In genomic region chr7:99383246-99383645, GRCm38 (mm10) we compare ENCODE assay signal across 8 mouse cellular contexts. TPM values are rescaled to one million over a fixed set of nuclear protein-coding genes. Genes with fewer than 3 reads are reported as not detected.
DNase-seq lines count a peak whose midpoint lies in the region; ATAC-seq and TF ChIP-seq lines count a peak whose summit lies in the region.

No protein-coding gene starts in this region.

- H3K9me3 ChIP-seq in kidney, embryonic 14.5 days (ENCODE audit: control insufficient read depth, low read length), result no peaks in the 10 kb centered on the region
- H3K9me3 ChIP-seq in forebrain, embryonic 13.5 days (replicated peaks), result no peaks in the 10 kb centered on the region
- no peaks in the 10 kb centered on the region for H3K9me3 ChIP-seq in liver, embryonic 12.5 days (replicated peaks)

- no peaks in the 10 kb centered on the region for H3K27me3 ChIP-seq in kidney, embryonic 14.5 days (ENCODE audit: control insufficient read depth, insufficient read depth, low read length)
- 0 out of 2 replicates have a peak, but pooled peaks cover 9% of the 10 kb centered on the region for H3K27me3 ChIP-seq in forebrain, embryonic 13.5 days
- H3K27me3 ChIP-seq in liver, embryonic 12.5 days (replicated peaks), result peaks cover 66% of the 10 kb centered on the region

- 73% methylated on average over 5 of the region's 5 CpGs for WGBS in kidney, embryonic 14.5 days
- WGBS in forebrain, embryonic 13.5 days, result 61% methylated on average over 5 of the region's 5 CpGs
- WGBS in liver, embryonic 12.5 days (ENCODE audit: insufficient replicate concordance), result 45% methylated on average over 5 of the region's 5 CpGs
- WGBS in olfactory bulb, adult 2 months, result 32% methylated on average over 5 of the region's 5 CpGs

- TF ChIP-seq CTCF in olfactory bulb, adult 2 months (IDR thresholded peaks at IDR 0.05; ENCODE audit: insufficient read depth, low read depth, low read length), result no peak

- peak overlapping the region; percentile 59; the same call in 1 of the 2 replicates for H3K27ac ChIP-seq in kidney, embryonic 14.5 days (ENCODE audit: low read depth, low read length)
- no peak overlapping the region for H3K27ac ChIP-seq in forebrain, embryonic 13.5 days
- H3K27ac ChIP-seq in liver, embryonic 12.5 days, result no peak overlapping the region
- peak overlapping the region; percentile 58 for H3K27ac ChIP-seq in olfactory bulb, adult 2 months (ENCODE audit: insufficient read depth, low read depth, low read length)

- peak overlapping the region; percentile 94 for H3K4me2 ChIP-seq in kidney, embryonic 14.5 days (replicated peaks; ENCODE audit: low read depth, low read length)
- peak overlapping the region; percentile 79 for H3K4me2 ChIP-seq in forebrain, embryonic 13.5 days
- H3K4me2 ChIP-seq in liver, embryonic 12.5 days, result peak overlapping the region; percentile 84

- H3K9ac ChIP-seq in kidney, embryonic 14.5 days (ENCODE audit: low read depth, low read length), result peak overlapping the region; percentile 78; the same call in 1 of the 2 replicates
- peak overlapping the region; percentile 87 for H3K9ac ChIP-seq in forebrain, embryonic 13.5 days
- no peak overlapping the region for H3K9ac ChIP-seq in liver, embryonic 12.5 days

- ATAC-seq in kidney, embryonic 14.5 days (ENCODE audit: low FRiP score, low TSS enrichment), result no peak
- ATAC-seq in forebrain, embryonic 13.5 days, result no peak
- ATAC-seq in liver, embryonic 12.5 days, result no peak

- H3K4me1 ChIP-seq in kidney, embryonic 14.5 days (ENCODE audit: control insufficient read depth, insufficient read depth, low read length), result peaks cover 27% of the 10 kb centered on the region
- H3K4me1 ChIP-seq in forebrain, embryonic 13.5 days, result peaks cover 48% of the 10 kb centered on the region
- H3K4me1 ChIP-seq in liver, embryonic 12.5 days, result peaks cover 27% of the 10 kb centered on the region
- H3K4me1 ChIP-seq in olfactory bulb, adult 2 months (ENCODE audit: control insufficient read depth, insufficient read depth, low read length), result peaks cover 37% of the 10 kb centered on the region

- no peak for TF ChIP-seq POLR2A in olfactory bulb, adult 2 months (IDR thresholded peaks at IDR 0.05; ENCODE audit: insufficient read depth, low read depth, low read length)

- DNase-seq in kidney, postnatal 10 days, result no peak
- no peak for DNase-seq in adipocyte (ENCODE audit: low spot score)
- DNase-seq in retina, embryonic 14.5 days (ENCODE audit: low spot score), result no peak
- DNase-seq in thymus, postnatal 14 days, result no peak

- peak overlapping the region; percentile 58; the same call in 1 of the 2 replicates for H3K4me3 ChIP-seq in kidney, embryonic 14.5 days (ENCODE audit: low read length)
- peak overlapping the region; percentile 69 for H3K4me3 ChIP-seq in forebrain, embryonic 13.5 days
- no peak overlapping the region for H3K4me3 ChIP-seq in liver, embryonic 12.5 days
- H3K4me3 ChIP-seq in olfactory bulb, adult 2 months (ENCODE audit: insufficient read depth, low read depth, low read length), result peak overlapping the region; percentile 58

- H3K36me3 ChIP-seq in kidney, embryonic 14.5 days (ENCODE audit: control insufficient read depth, insufficient read depth, low read length), result no peaks in the 10 kb centered on the region
- H3K36me3 ChIP-seq in forebrain, embryonic 13.5 days (ENCODE audit: poor library complexity, severe bottlenecking), result peaks cover 11% of the 10 kb centered on the region
- no peaks in the 10 kb centered on the region for H3K36me3 ChIP-seq in liver, embryonic 12.5 days

RNA-seq across cellular contexts. Expression of gene Gdpd5, which starts 2.0 kb away (rescaled TPM):
- 12.1 and 15.4 TPM in 2 replicates for polyA plus RNA-seq in kidney, embryonic 14.5 days (2014; fragmentation: Nextera tagmentation; extraction: Ambion mirVana)
- polyA plus RNA-seq in forebrain, embryonic 13.5 days (2015; fragmentation: Nextera tagmentation; extraction: Ambion mirVana), result 28.1 and 32.8 TPM in 2 replicates
- 2.6 and 3.1 TPM in 2 replicates for polyA plus RNA-seq in liver, embryonic 12.5 days (2016; fragmentation: Nextera tagmentation; extraction: Ambion mirVana)
- polyA plus RNA-seq in olfactory bulb, adult 2 months (2012; ENCODE audit: insufficient read depth, insufficient read length, low replicate concordance, missing spikeins), result not detected in 2 replicates

RNA-seq across cellular contexts. Expression of gene Serpinh1, which starts 30.2 kb away (rescaled TPM):
- polyA plus RNA-seq in kidney, embryonic 14.5 days (2014; fragmentation: Nextera tagmentation; extraction: Ambion mirVana), result 459 and 599 TPM in 2 replicates
- 261 and 291 TPM in 2 replicates for polyA plus RNA-seq in forebrain, embryonic 13.5 days (2015; fragmentation: Nextera tagmentation; extraction: Ambion mirVana)
- 249 and 251 TPM in 2 replicates for polyA plus RNA-seq in liver, embryonic 12.5 days (2016; fragmentation: Nextera tagmentation; extraction: Ambion mirVana)
- polyA plus RNA-seq in olfactory bulb, adult 2 months (2012; ENCODE audit: insufficient read depth, insufficient read length, low replicate concordance, missing spikeins), result not detected in 2 replicates

Comparison
In these comparisons a context has a peak if more than half of its experiments do, and no peak if none do; other contexts are left out.
1. H3K27ac ChIP-seq: peak in kidney, embryonic 14.5 days (single experiment) and olfactory bulb, adult 2 months (single experiment); none in forebrain, embryonic 13.5 days (single experiment) and liver, embryonic 12.5 days (single experiment).
2. Peak in every context shown above with its lines, with median percentiles within 50 percentile points of each other: H3K4me2 ChIP-seq.